Mouse (Mus musculus) frontal cortex, postnatal 14 days (tissue): ENCODE measurements around the gene Gm33543.

Experiments used
- DNase-seq, 2 experiments: peaks; one replicate each; pipeline ENCODE4 v3.0.0; 2022; ENCODE audit warnings: low spot score in 2 of 2

Gene Gm33543

DNA sequence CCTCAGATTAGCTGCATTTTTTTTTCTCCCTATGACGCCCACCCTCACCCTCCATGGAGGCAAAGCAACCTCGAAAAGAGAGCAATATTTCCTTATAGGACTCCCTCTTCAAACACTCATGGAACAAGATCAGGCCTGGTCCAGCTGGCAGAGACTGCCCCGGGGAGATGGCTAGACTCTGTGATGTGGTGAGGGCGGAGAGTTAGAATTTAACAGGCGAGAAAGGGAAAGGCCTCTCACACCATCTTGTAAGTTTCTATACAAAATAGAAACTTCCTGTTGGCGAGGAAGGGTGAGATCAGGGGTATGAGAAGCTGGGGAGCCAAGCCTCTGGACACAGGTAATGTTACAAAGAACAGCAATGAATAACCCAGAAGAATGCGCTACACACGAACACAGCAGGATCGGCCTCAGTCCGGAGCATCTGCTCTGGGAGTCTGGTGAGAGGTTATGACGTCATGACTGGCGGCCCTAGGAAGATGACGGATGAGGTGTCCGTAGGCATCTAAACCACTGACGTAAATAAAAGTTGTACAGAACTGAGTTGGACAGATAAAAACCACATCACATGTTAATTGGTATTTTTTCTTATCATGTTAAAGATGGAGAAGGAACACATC, 64.9 kb downstream of the Gm33543 start:
- DNase-seq, result no peak

DNA sequence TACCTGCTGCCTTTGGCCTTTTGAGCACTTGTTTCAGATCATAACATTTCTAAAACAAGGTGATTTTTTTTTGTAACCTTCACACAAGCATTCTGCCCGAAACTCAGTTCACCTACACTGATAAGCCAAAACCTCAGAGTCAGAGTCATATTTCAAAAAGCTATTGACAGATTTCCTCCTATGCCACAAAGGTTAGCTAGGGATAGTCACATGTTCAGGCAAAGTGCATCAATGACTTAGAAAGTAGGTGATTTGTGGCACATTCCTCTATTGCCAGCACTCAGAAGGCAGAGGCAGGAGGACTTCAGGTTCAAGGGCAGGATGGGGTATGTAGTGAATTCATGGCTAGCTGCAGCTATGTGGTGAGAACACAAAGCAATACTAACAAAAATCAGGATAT, 65.7 kb downstream of the Gm33543 start:
- DNase-seq, result no peak

GRCm38 (mm10) chr10:95774856-95775255, 67.9 kb downstream of the Gm33543 start:
- DNase-seq, result no peak

GRCm38 (mm10) chr10:95774001-95774628, 68.6 kb downstream of the Gm33543 start:
- DNase-seq, result no peak
